Mouse (Mus musculus): ENCODE measurements around the gene Kcna3. TPM values are rescaled to one million over a fixed set of nuclear protein-coding genes. Genes with fewer than 3 reads are reported as not detected.

The Kcna3 gene
- polyA plus RNA-seq, 1 experiment from 2014 or later: 6.8 TPM

DNA sequence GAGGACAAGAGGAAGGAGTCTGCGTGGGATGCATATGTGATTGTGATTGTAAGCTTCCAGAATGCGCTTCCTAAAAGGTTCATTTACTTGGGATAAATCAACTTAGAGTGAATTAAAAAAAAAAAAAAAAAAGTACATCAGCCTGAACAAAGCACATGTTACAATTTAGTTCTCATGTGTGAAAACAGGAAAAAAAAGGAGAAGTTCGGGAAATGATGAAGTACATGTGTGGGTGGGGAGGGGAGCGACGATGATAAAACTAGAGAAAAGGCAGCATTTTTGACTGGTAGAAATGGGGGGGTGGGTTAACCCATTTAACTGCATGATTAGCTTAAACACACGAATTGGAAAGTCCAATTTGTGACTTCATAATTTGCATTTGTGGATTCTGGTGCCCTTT, 31.3 kb downstream of the Kcna3 start:
- H3K27me3 ChIP-seq: no peaks in the 10 kb centered on the region
- 0 out of 2 replicates have a peak, but pooled peaks cover 6% of the 10 kb centered on the region for H3K4me1 ChIP-seq (replicated peaks)
- H3K4me2 ChIP-seq: no peak overlapping the region
- no peaks in the 10 kb centered on the region for H3K9me3 ChIP-seq
- peak overlapping the region; percentile 64; the same call in 1 of the 2 replicates for H3K27ac ChIP-seq
- WGBS: 78% methylated on average over 6 of the region's 6 CpGs
- no peak overlapping the region for H3K9ac ChIP-seq
- ATAC-seq (ENCODE audit: low FRiP score): no peak
- no peaks in the 10 kb centered on the region for H3K36me3 ChIP-seq
- no peak overlapping the region for H3K4me3 ChIP-seq

DNA sequence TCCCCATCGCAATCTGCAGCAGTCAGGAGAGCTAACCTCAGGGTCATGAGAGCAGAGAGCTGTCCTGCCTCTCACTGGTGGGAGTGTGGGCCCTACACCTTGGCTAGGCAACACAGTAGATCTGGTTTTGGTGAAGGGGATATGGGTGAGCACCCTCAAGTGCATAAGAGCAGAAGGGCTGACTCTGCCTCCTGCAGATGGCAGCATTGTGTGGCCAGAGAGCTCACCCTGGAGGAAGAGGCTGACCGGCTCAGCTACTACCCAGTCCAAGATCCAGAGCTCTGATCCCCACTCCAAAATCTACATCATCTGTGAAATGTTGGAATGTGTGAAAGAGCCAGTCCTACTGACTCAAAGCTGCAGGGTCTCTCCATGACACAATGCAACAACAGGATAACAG, 37.9 kb downstream of the Kcna3 start:
- Histone ChIP-seq H3K36me3 (no peaks in the 10 kb centered on the region), H3K9ac (no peak overlapping the region), H3K4me1 (replicated peaks) (no peaks in the 10 kb centered on the region), H3K27ac (no peak overlapping the region), H3K9me3 (no peaks in the 10 kb centered on the region), H3K27me3 (no peaks in the 10 kb centered on the region), H3K4me3 (no peak overlapping the region), H3K4me2 (no peak overlapping the region)
- no peak for ATAC-seq (ENCODE audit: low FRiP score)
- 72% methylated on average over 2 of the region's 2 CpGs for WGBS

DNA sequence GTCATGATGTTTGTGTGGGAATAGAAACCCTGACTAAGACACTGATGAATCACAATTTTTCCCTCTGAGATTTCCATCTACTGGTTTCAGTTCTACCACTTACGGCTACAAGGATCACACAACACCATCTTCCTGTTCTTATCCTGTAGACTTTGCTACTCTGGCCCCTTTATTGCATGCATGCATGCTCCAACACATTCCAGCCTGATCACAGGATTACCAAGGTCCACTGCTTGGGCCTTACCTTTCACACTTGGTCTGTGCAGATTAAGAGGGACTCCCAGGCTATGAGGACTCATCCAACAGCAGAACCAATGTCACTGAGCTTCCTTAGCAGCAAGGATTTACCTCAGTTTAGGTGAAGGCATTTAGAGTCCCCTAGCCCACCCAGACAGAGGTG, 39.7 kb downstream of the Kcna3 start:
- ATAC-seq (ENCODE audit: low FRiP score): no peak
- Histone ChIP-seq H3K4me3 (no peak overlapping the region), H3K27ac (no peak overlapping the region), H3K27me3 (no peaks in the 10 kb centered on the region), H3K36me3 (no peaks in the 10 kb centered on the region), H3K4me2 (no peak overlapping the region), H3K9me3 (no peaks in the 10 kb centered on the region), H3K9ac (no peak overlapping the region), H3K4me1 (replicated peaks) (no peaks in the 10 kb centered on the region)
- WGBS: 82% methylated on average over 1 of the region's 1 CpGs

DNA sequence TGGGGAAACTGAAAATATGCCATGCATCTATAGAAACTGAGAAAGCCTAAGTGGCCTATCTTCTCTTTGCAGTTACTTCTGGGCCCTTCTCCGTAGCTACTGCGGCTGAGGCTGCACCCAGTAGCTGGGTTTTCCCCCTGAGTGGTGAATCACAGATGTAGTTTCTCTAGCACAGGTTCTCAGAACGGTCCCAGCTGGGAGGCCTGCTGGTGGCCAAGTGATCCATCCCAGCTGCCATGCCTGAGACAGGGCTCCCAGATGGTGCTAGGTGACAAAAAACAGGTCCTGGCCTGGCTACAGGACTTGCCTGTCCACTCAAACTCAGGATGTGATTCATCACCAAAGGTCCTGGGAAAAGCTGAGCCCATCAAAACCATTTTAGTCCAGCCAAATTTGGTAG, 40.7 kb downstream of the Kcna3 start:
- 84% methylated on average over 3 of the region's 3 CpGs for WGBS
- H3K9ac ChIP-seq: no peak overlapping the region
- H3K27me3 ChIP-seq: no peaks in the 10 kb centered on the region
- ATAC-seq (ENCODE audit: low FRiP score): no peak
- no peaks in the 10 kb centered on the region for H3K36me3 ChIP-seq
- no peak overlapping the region for H3K4me2 ChIP-seq
- H3K4me1 ChIP-seq (replicated peaks): no peaks in the 10 kb centered on the region
- no peak overlapping the region for H3K27ac ChIP-seq
- H3K9me3 ChIP-seq: no peaks in the 10 kb centered on the region
- no peak overlapping the region for H3K4me3 ChIP-seq

DNA sequence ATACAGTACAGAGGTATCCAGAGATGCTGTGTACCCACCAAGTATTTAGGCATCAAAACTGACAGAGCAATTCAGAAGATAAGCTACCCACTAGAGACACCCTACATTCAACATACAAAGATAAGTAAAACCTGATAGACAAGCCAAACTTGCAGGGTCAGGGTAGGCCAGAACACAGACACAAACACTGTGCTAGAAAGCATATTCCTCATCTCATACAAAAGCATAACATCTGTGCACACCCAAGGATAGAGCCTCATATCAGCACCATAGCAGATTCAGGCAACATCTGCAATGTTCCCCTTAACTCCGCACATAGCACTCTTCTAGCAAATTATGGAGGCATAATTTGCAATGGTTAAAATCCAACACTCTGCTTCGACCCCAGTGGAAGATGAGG, 41.1 kb downstream of the Kcna3 start:
- Histone ChIP-seq H3K9me3 (no peaks in the 10 kb centered on the region), H3K27ac (no peak overlapping the region), H3K9ac (no peak overlapping the region), H3K36me3 (no peaks in the 10 kb centered on the region), H3K4me2 (no peak overlapping the region), H3K27me3 (no peaks in the 10 kb centered on the region), H3K4me1 (replicated peaks) (no peaks in the 10 kb centered on the region), H3K4me3 (no peak overlapping the region)
- ATAC-seq (ENCODE audit: low FRiP score): no peak
- 96% methylated on average over 2 of the region's 2 CpGs for WGBS

DNA sequence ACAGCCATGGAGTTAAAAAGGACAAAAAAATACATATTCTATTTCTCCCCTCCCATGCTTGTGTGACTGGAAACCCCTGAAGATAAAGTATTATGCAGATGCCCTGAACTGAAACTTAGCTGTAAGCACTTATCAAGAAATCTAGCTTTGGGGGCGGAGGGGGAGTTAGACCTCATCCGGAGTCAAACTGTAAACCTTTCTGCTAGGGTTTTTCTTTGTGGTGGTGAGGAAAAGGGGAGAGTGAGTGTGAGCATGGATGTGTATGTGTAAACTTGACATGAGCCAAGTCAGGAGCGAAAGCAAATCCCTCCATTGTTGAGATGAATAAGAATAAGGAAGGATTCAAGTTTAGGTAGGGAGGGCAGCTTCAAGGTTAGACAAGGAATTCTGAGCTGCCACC, 44.8 kb downstream of the Kcna3 start:
- H3K36me3 ChIP-seq: no peaks in the 10 kb centered on the region
- no peaks in the 10 kb centered on the region for H3K9me3 ChIP-seq
- H3K9ac ChIP-seq: no peak overlapping the region
- WGBS: 92% methylated on average over 3 of the region's 3 CpGs
- ATAC-seq (ENCODE audit: low FRiP score): no peak
- H3K27ac ChIP-seq: no peak overlapping the region
- H3K4me3 ChIP-seq: no peak overlapping the region
- no peak overlapping the region for H3K4me2 ChIP-seq
- no peaks in the 10 kb centered on the region for H3K27me3 ChIP-seq
- no peaks in the 10 kb centered on the region for H3K4me1 ChIP-seq (replicated peaks)

DNA sequence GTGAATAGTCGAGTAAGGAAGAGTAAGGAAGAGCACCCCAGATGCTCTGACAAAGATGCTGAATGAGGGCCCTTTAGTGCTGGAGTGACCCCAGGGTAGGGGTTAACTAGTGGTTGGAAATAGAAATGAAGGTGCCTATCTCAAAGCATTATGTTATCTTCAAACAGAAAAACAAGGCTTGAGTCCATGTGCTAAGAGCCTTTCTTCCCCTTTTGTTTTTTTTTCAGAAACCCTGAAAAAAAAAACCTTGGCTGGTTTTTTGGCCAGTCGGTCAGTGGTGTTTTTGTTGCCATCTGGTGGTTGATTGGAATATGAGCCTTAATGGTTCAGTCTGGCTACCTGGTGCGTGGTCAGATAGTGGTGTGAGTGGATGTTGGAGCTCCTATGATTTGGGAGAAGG, 45.3 kb downstream of the Kcna3 start:
- no peak overlapping the region for H3K4me2 ChIP-seq
- no peaks in the 10 kb centered on the region for H3K4me1 ChIP-seq (replicated peaks)
- WGBS: 26% methylated on average over 3 of the region's 3 CpGs
- no peak overlapping the region for H3K27ac ChIP-seq
- H3K36me3 ChIP-seq: no peaks in the 10 kb centered on the region
- H3K27me3 ChIP-seq: no peaks in the 10 kb centered on the region
- H3K9me3 ChIP-seq: no peaks in the 10 kb centered on the region
- no peak overlapping the region for H3K4me3 ChIP-seq
- no peak overlapping the region for H3K9ac ChIP-seq
- ATAC-seq (ENCODE audit: low FRiP score): peak; percentile 49; the same call in 1 of the 2 replicates

DNA sequence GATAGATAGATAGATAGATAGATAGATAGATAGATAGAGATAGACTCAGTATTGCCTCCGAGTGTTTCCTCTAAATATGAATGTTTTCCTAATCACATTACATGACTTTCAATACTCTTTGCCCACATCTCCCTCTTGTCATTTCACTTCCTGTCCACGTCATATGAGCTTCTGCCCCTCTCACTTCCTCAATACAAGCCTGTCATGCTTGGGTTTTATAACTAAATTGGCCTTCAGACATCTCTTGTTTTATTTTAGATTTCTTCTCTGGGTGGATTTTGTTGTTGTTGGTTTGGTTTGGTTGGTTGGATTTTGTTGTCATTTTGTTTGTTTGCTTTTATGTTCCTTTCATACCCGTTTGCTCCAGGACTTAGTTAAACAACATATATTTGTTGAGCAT, 48.6 kb downstream of the Kcna3 start:
- Histone ChIP-seq H3K27me3 (no peaks in the 10 kb centered on the region), H3K4me1 (replicated peaks) (no peaks in the 10 kb centered on the region), H3K4me2 (no peak overlapping the region), H3K36me3 (no peaks in the 10 kb centered on the region), H3K27ac (no peak overlapping the region), H3K9ac (no peak overlapping the region), H3K4me3 (no peak overlapping the region), H3K9me3 (no peaks in the 10 kb centered on the region)
- ATAC-seq (ENCODE audit: low FRiP score): no peak
- WGBS: 86% methylated on average over 3 of the region's 3 CpGs

DNA sequence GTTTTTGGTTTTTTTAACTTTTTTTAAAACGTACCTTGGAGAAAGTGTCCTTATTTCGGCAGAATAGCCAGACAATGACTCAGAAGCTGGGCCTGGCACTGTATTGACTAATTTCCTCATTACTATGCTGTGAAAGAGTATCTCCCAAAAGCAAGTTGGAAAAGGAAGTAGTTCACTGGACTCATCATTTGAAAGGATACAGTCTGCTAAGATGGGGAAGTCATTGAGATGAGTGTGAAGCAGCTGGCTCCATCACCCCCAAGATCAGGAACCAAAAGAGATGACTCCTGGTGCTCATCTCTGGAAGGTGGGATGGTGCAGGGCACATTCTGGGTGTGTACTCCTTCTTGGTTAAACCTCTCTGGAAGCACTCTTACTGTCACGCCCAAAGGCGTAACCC, 51.4 kb downstream of the Kcna3 start:
- H3K4me2 ChIP-seq: no peak overlapping the region
- no peaks in the 10 kb centered on the region for H3K36me3 ChIP-seq
- H3K4me3 ChIP-seq: no peak overlapping the region
- H3K27me3 ChIP-seq: no peaks in the 10 kb centered on the region
- no peak for ATAC-seq (ENCODE audit: low FRiP score)
- WGBS: 90% methylated on average over 4 of the region's 4 CpGs
- no peak overlapping the region for H3K9ac ChIP-seq
- H3K27ac ChIP-seq: no peak overlapping the region
- no peaks in the 10 kb centered on the region for H3K9me3 ChIP-seq
- no peaks in the 10 kb centered on the region for H3K4me1 ChIP-seq (replicated peaks)

Other genes with a start within 250 kb of the Kcna3 start
- 5.5 TPM in 2 replicates for gene Cd53, start 246.0 kb upstream of the Kcna3 start, polyA plus RNA-seq (2015; fragmentation: Nextera tagmentation; extraction: Ambion mirVana)
- not detected in 2 replicates for gene Olfr266, start 209.9 kb upstream of the Kcna3 start, polyA plus RNA-seq (2015; fragmentation: Nextera tagmentation; extraction: Ambion mirVana)
- 1.2 and 1.3 TPM in 2 replicates for gene Kcna2, start 65.0 kb downstream of the Kcna3 start, polyA plus RNA-seq (2015; fragmentation: Nextera tagmentation; extraction: Ambion mirVana)
- gene Kcna10, start 146.9 kb downstream of the Kcna3 start, polyA plus RNA-seq (2015; fragmentation: Nextera tagmentation; extraction: Ambion mirVana): not detected in 2 replicates
- 0.13 and 6.0 TPM in 2 replicates for gene Cym, start 185.6 kb downstream of the Kcna3 start, polyA plus RNA-seq (2015; fragmentation: Nextera tagmentation; extraction: Ambion mirVana)
- not detected in 2 replicates for gene A630076J17Rik, start 194.4 kb downstream of the Kcna3 start, polyA plus RNA-seq (2015; fragmentation: Nextera tagmentation; extraction: Ambion mirVana)
- 0.10 and 0.32 TPM in 2 replicates for gene Prok1, start 203.5 kb downstream of the Kcna3 start, polyA plus RNA-seq (2015; fragmentation: Nextera tagmentation; extraction: Ambion mirVana)
- gene Lamtor5, start 242.7 kb downstream of the Kcna3 start, polyA plus RNA-seq (2015; fragmentation: Nextera tagmentation; extraction: Ambion mirVana): 200 TPM in 2 replicates

Data from hindbrain, embryonic 13.5 days (tissue).